Mouse (Mus musculus) heart, embryonic 13.5 days (tissue): ENCODE data around the gene Lyrm2. TPM values are rescaled to one million over a fixed set of nuclear protein-coding genes. Genes with fewer than 3 reads are reported as not detected.

Experiments
- polyA plus RNA-seq: library from polyadenylated mRNA; unstranded; fragments of >200 nt; fragmentation: Nextera tagmentation; extraction: Ambion mirVana; gene quantifications from 2 replicates; pipeline ENCODE4 v1.2.1, GENCODE M21; 2015

Gene Lyrm2
- polyA plus RNA-seq, 1 experiment from 2014 or later: 131 TPM

Other genes starting within 250 kb of the Lyrm2 start
- not detected in 2 replicates for gene Gja10, start 197.5 kb upstream of the Lyrm2 start, polyA plus RNA-seq
- gene Casp8ap2, start 184.8 kb upstream of the Lyrm2 start, polyA plus RNA-seq: 32.2 and 34.1 TPM in 2 replicates
- gene Mdn1, start 143.1 kb upstream of the Lyrm2 start, polyA plus RNA-seq: 8.1 and 9.8 TPM in 2 replicates
- 4.2 and 5.0 TPM in 2 replicates for gene Ankrd6, start 150.6 kb downstream of the Lyrm2 start, polyA plus RNA-seq
- 40.9 and 43.3 TPM in 2 replicates for gene Rragd, start 182.8 kb downstream of the Lyrm2 start, polyA plus RNA-seq
- gene Ube2j1, start 231.2 kb downstream of the Lyrm2 start, polyA plus RNA-seq: 27.5 and 32.8 TPM in 2 replicates